Mouse (Mus musculus) ZHBTc4 (cell line): ENCODE measurements around the gene Gpat2.
A peak's percentile ranks its signal among the peaks of the same experiment; 100 is the strongest.

ENCODE experiments used
- DNase-seq: peaks from one replicate; pipeline ENCODE4 v3.0.0-alpha.2; 2011; ENCODE audit warnings: low read depth, low spot score

The Gpat2 gene

DNA sequence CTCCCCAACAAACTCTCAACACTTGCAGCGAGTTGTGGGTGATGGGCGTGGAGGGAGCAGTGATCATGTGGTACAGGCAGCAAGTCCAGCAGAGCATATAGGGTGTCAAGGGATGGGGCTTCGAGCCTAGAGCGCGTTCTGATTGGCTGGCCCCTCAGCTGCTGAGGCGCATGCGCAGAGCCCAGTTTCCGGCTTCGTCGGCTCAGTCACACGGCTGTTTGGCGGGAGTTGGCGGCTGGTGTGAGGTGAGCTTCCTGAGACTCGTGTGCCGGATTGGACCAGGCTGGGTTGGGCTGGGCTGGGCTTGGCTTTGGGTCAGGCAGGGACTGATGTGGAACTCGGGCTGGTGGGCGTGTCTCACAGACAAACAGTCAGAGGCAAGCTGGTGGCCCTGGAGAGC, at the start of gene Gpat2:
Gene Gpat2 (plus strand): TSS at position 223 of the 400 bp plus-strand sequence.
- DNase-seq, result peak; percentile 93

DNA sequence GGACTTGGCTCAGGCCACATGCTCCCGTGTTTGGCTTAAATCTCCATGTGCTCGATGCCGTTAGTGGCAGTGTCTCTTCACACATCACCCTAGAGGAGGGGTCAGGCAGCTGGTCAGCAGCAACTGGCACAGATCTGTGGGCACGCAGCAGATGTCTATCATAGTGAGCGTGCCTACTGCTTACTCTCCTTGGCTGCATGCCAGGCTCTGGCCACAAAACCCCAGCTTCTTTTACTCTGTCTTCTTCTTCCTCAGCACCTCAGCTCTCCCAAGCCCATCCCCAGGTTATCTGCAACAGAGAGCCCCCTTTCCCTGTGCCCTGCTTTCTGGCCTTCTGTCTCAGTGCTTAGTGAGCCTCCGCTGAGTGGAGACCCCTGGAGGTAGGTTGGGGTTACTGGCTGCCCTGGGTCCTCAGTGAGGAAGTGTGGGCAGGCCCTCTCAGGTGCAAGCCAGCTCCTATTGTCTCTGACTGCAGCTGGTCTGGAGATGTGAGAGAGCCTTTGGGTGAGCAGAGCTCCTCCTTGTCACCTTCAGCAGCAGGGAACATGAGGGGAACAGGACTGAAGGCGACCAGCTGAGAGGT, 49.1 kb upstream of the Gpat2 start:
- peak; percentile 56 for DNase-seq

DNA sequence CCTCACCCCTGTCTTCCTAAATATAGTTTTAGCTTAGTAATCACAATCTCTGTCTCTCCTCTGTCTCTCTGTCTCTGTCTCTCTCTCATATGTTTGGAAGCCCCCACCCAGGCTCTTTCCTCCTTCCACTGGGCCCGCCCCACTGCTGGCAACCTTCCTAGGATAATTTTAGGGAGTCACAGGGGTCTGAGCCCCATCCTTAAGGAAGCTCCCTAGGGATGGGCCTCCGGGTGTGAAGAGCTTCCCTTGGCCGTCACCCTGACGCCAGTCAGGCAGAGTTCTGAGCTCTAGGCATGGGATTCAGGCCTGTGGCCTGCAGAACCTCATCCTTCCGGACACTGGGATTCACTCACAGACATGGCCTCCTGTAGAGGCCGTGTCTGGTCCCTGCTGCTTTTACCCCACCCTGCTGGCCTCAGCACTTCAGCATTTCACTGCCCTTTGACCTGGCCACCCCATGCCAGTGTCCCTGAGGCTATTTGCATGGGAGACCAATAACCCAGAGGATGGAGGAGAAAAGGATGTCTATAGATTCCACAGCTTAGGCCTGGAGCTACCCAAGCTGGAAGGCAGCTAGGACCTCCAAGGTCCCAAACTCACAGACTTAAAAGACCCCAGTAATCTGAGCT, 48.5 kb upstream of the Gpat2 start:
- DNase-seq, result no peak

DNA sequence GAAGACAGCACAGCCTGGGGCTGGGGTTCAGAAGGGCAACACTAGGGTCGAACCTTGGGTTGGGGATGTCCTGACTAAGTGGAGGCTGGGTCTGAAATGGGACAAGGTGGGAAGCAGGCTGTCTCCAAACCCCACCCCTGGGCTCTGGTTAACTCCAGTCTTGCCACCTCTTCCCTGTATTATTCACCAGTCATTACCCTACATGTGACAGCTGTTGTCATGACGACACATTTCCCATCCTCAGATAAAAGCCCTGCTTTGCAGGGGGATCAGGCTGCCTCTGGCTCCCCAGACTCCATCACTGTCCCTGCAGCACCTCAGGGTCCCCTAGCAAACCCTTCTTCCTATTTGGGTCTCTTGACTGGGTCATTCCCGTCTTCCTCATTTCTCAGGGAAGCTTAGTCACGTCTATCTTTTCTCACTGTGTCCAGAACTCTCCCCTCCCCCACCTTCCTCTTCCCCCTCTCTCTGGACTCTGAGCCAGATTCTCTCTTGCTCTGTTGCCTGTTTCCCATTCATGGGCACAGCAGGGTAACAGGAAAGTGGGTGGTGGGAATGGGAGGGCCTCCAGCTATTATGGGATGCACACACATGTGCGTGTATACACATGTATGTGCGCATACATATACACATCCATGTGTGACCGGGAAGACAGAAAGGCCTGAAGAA, 46.9 kb upstream of the Gpat2 start:
- no peak for DNase-seq

DNA sequence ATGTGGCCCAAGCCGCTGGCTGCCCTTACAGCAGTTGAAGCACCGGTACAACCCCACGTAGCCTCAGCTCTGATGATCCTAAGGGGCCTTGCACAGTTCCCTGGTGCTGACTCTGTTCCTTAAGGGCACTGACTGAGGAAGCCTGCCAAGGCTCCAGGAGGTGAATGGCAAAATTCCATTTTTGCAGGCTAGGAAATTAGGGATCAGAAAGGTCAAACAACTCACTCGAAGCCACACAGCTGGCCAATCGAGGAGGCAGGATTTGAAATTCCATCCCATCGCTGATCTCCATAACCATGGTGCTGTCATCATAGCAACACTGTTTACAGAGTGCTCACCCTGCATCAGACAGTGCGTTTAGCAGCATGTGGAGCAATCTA, 46.4 kb upstream of the Gpat2 start:
- no peak for DNase-seq

DNA sequence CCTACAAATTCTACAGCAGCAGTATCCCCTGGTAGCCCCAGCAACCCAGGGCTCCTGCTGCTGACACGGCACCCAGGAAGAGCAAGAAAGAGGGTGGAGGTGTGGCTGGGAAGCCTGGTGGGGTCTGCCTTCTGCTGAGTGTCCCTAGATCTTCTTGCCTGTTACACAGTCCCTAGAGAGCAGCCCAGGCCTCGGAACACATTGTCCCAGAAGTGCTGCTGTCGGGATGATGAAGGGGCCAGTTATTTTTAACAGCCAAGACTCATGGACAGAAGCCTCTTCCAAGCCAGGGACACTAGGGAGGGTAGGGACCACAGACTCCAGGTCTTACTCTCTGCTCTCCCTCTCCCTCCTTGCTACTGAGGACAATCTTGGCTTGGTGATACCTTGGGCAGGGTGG, 45.7 kb upstream of the Gpat2 start:
- no peak for DNase-seq

DNA sequence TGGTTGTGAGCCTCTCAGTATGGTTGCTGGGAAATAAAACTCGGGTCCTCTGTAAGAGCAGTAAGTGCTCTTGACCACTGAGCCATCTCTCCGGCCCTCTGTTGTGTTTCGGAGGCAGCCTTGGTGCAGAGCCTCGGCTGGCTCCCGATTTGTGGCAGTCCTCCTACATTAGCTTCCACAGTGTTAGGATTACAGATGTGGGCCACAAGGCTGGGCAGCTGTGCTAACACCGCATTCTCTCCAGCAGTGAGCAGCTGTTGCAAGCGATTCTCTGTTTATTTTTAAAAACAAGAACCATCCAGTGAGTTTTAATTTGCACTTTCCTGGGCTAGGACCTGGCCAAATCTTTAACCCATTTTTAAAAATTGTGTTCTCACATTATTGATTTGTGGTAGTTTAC, 41.1 kb upstream of the Gpat2 start:
- DNase-seq, result no peak

DNA sequence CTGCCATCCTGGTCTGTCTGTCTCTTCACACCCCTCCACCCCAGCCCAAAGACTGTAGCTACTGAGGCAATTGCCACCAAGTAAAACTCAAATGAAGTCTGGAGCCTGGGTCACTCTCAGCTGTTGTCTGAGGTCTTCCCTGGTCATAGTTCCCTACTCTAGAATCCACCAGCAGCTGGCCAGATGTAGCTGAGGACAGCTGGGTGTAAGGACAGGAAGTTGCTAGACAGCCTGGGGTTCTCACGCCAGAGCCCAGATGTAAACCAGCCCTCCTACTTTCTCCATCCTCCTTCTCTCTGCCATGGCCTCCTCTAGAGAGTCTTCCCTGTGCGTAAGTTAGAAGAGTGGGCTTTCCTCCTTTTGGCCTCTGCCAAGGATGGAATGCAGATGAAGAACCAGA, 37.5 kb upstream of the Gpat2 start:
- DNase-seq, result no peak

DNA sequence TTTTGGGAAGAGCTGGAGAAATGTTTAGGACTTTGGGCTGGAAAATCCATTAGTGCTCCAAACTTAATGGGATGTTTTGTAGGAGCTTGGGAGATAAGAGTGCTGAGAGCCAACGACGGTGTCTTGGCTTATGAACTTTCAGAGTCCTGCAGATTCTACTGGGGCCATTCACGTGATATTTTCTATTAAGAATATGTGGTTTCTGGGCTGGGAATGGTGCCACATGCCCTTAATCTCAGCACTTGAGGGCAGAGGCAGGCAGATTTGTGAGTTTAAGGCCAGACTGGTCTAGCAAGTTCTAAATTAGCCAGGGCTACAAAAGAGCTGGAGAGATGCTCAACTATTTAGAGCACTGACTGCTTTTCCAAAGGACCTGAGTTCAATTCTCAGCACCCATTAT, 34.6 kb upstream of the Gpat2 start:
- no peak for DNase-seq

DNA sequence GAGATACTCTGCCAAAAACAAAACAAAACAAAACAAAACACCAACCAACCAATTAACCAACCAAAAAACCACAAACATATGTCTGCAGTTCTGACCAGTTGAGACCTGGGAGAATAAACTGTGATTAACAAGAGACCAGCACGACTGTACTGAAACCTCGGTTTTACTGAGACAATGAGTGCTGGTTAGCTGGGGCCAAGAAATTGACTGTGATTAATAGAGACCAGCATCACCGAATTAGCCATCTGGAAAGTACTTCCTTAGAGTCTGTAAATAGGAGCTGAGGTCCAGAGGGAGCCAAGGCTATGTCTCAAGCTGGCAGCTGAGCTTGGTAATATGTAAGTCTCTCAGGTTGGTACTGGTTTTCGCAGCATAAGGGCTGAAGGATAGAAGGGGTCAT, 34.2 kb upstream of the Gpat2 start:
- no peak for DNase-seq

DNA sequence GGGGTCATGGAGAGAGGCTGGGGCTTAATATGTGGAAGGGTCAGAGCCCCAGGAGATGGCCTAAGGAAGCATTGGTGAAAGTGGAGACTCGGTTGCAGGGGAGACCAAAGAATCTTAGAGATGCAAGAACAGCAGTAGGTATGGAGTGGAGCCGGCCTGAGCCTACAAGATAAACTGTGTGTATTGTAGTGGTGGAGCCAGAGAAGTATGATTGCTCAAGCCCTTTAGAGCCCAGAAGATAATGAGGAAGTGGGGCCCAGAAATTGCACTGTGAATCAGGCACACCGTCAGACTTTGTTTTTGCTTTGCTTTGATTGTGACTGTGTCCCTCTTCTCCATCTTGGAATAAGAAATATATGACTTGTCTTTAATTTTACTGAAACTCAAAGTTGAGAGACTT, 33.7 kb upstream of the Gpat2 start:
- no peak for DNase-seq

DNA sequence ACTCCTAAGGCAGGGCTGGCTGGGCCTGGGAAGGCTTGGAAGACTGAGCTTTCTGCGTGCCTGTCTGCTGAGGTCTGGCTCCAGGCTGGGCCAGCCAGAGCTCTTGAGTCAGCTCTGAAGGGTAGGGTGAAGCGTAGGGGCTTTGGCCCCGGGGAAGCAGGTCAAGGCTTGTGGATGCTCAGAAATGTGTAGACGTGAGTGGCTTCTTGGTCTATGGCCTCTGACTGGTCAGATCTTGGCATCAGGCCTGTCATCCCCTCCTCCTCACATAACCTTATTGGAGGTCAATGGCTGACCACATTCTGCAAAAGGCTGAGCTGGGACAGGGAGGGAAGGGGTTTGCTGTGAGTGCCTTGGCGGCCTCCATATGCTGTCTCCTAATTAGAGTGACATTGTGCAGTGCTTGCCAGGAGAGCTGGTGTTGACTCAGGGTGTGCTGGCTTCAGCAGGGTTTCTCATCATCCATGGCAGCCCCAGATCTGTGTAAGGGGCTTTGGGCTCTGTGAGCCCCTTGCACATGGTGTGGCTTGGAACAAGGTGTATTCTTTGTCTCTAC, 30.3 kb upstream of the Gpat2 start:
- no peak for DNase-seq

DNA sequence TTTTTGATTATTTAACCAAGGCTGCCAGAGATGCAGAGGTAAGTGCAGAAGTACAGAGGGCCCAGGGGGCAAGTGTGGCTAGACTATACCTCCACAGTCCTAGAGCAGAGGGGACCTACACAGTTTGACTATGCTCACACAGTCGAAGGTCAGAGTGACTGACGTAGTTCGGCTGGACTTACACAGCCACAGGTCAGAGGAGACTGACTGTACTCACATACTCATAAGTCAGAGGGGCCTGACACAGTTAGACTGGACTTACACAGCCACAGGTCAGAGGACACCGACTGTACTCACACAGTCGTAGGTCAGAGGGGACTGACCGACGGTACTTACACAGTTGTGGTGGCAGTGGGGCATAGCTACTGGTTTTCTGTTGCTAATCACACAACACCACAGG, 26.3 kb upstream of the Gpat2 start:
- DNase-seq, result no peak

DNA sequence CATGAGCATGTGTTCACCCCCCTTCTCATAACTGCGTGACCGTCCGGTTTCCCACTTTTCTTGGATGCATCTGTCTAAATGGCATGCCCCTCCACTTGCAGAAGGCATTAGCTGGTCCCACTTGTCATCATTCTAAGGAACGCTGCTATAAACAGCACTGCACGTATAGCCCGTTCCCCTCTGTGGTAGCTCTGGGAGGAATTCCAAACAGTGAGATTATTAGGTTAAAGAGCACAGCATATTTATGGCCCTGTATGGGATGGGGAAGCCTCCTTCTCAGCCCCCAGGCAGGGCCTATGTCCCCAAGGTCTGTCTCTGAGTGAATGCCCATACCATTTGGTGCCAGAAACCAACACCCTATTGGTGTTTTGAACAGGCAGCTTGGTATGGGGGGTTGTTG, 13.9 kb upstream of the Gpat2 start:
- DNase-seq, result no peak

DNA sequence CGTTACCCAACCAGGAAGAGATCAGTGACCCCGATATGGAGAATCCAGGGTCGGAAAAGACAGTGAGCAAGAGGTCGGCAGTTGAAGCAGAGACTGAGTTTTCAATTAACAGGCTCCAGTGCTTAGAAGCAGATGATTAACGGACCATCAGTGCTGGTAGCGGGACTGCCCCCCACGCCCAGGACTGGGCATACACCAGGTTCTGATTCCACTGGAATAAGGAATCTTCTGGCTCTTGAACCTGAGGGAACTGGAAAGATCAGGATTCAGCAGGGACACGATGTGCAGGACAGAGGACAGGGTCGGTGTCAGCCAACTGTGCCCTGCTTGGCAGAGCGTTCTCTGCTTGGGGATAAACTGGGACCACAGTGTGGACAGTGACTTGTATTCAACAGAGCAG, 9.2 kb upstream of the Gpat2 start:
- DNase-seq, result no peak

DNA sequence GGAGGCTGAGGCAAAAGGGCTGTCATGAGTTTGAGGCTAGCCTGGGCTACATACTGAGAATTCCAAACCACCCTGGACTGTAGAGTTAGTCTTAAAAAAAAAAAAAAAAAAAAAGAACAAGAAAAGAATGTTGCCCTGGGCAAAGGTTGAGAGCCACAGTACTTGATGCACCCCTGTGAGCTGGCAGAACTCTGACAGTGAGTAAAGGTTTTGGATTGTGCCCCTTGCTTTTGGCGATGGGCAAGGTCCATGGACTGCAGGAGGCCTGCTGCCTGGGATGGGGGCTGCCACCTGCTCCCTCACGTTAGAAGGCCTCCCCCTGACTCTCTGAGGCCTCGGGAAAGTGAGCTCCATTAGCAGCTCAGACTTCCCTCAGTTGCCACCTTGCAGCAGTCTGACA, 8.3 kb upstream of the Gpat2 start:
- DNase-seq, result no peak

DNA sequence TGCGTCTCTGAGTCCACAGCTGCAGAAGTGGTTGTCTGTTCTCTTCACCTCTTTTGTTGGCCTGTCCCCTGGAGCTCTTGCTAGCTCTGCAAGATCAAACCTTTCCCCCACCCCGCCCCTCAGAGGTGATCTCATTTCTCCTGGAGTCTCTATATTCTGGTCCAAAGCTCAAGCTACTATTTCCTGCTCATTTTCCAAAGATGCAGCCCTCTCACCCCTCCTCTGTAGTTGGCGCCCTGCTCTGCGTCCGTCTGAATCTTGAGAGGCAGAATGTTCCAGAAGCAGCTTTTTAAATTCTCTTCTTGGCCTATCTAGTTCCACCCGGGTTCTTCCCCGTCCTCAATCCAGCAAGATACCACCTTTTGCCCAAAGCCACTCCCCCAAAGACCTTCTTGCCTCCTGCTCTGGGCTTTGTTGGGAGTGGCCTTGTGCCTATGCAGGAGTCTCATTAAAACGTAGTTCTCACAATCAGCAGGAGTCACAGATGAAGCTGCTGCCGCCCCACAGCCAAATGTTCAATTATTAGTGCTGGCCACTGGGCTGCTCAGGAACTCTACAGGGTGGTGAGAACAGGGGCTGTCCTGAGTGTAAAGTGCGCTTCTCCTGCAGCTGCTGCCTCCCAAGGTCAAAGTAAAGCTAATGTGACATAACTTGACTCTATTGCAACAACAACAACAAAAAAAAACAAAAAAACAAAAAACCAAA, 6.6 kb upstream of the Gpat2 start:
- peak; percentile 20 for DNase-seq

DNA sequence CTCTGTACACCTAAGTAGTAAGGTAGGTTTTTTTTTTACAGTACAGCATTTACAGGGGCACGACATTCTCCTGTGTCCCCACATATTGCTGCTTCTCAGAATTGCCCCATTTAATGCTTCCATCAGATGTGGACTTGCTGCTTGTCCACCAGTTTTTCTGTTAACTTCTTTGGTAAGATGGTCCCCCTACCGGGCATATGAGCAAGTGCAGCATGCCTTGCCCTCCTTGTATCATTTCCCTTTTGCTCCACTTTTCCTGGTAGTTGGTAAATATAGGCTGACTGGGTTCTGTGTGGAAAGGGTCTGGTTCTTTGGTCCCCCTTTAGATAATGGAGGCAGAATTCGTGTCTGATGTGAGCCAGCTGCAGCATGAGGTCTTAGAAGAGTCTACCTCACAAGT, 5.2 kb downstream of the Gpat2 start:
- DNase-seq, result peak; percentile 60

DNA sequence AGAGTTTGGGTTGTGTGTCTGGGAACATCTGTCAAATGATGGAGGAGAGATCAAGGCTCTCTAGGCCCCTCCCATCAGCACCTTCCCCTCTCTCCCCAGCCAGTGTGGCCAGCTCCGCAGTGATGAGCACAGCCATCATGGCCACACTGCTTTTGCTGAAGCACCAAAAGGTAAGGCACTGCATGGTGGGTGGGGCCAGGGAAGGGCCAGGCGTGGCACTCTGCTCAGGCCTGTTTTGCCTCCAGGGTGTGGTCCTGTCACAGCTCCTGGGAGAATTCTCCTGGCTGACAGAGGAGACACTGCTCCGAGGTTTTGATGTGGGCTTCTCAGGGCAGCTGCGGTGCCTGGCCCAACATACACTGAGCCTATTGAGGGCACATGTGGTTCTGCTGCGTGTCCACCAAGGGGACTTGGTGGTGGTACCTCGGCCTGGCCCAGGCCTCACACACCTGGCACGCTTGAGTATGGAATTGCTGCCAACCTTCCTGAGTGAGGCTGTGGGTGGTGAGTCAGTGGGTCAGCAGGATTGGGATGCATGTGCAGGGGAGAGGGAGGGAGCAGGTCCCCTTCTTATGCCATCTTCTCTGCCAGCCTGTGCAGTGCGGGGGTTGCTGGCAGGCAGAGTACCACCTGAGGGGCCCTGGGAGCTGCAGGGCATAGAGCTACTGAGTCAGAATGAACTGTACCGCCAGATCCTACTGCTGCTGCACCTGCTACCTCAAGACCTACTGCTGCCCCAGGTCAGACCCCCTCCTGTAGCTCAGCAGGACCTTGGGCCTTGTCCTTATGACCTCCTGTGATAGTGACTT, 8.7 kb downstream of the Gpat2 start:
- peak; percentile 40 for DNase-seq

DNA sequence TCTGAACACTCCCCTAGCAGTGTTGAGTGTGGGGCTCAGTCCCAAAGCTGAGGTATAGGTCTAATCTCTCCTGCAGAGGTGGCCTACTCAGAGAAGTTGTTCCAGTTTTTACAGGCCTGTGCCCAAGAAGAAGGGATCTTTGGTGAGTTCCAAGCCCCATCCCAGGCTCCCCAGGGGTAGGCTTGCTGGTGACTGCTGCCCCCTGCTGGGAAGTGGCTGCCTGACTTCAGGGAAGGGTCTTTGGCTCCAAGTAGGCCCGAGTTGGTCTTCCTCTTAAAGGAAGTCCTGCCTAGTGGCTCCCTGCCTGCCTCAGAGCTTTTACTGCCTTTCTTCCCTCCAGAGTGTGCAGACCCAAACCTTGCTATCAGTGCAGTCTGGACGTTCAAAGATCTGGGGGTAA, 10.1 kb downstream of the Gpat2 start:
- peak; percentile 76 for DNase-seq

DNA sequence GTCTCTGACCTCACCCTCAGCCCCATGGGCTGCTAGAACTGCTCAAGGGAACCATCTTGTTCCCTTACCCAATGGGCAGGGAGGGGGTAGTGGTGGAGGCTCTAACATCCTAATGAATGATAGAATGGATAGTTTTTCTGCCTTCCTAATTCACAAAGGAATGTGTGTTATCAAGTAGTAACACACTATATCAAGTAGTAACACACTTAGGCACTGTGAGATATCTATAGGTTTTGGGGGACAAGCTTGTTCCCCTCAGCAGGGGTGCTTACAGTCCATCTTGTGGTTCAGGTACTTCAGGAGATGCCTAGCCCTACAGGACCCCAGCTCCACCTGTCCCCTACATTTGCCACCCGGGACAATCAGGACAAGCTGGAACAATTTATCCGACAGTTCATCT, 10.6 kb downstream of the Gpat2 start:
- no peak for DNase-seq

DNA sequence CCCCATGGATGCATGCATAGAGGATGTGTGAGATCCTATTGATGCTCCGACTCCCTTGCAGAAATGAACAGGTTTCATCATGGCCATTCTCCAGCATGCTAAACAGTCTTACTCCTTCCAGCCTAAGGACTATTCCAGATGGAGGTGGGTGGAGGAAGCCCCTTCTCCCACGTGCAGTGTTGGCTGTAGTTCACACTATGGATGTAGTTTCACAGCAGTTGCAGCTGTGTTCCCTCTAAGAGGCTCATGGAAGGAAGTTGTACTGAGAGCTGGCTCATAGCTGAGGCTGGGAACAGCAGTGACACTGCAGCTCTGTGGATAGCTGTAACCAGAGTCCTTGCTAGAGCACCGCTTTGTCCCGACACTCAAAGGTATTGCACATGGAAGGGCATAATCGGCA, 12.7 kb downstream of the Gpat2 start:
- no peak for DNase-seq
